Mouse (Mus musculus): Measurements from ENCODE around the gene Lpp. TPM values are rescaled to one million over a fixed set of nuclear protein-coding genes. Genes with fewer than 3 reads are reported as not detected.
A peak's percentile ranks its signal among the peaks of the same experiment; 100 is the strongest.

The Lpp gene
- 10 to 100 TPM; 34.6 to 45.1 TPM for total RNA-seq (2021)
- long read RNA-seq, experiment 1, full-length matches to known transcripts = 7 of 14 reads
- long read RNA-seq, experiment 1, partial matches to known transcripts = 0 of 14 reads
- long read RNA-seq, experiment 1, other reads (novel, unspliced or antisense) = 7 of 14 reads
- long read RNA-seq, experiment 2, full-length matches to known transcripts = 4 of 13 reads
- long read RNA-seq, experiment 2, partial matches to known transcripts = 1 of 13 reads
- long read RNA-seq, experiment 2, other reads (novel, unspliced or antisense) = 8 of 13 reads

DNA sequence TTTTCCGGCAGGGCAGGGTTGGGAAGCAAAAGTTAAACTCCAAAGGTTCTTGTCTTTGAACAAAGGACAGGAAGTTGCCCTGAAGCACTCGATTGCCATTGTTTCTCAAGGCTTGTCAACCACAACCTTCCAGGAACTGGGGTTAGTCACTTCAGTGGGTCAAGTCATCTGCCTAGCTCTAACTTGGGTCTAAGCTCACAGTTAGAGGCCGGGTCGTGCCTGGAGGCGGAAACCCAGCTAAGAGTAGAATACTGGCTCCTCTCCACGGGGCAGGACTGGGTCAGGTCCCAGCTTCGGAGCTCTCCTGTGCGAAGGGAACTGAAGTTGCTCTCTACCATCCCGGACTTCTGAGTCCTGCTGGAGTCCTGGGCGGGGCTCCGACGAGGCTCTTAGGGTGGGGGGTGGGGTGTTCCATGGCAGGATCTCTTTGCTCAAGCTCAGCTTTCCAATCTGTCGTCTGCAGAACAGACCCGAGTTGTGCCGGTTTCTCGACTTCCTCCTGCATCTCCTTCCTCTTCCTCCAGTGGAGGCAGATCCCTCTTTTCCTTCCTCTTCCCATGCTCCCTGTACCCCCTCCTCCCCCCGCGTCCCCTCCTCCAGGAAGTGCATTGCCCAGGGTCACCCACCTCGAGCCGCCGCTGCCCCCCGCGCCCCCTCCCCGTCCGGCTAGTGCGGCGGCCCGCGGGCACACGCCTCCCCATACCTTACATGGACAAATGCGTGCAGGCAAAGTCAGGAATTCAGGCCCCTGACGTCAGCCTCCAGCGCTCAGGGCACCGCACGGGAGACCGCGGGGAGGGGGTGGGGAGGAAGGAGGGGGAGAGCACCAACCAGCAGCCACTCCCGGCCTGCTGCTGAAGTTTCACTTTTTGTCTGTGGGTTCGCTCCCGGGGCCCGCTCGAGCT, at the start of gene Lpp:
Gene Lpp, plus strand, starts transcription at position 857 of the 905 bp plus-strand sequence.
- DNase-seq = peak; percentile 67

- no peak for DNase-seq
Measured at GRCm38 (mm10) chr16:24347582-24348411, 45.5 kb upstream of the Lpp start.

- DNase-seq = no peak
Measured at GRCm38 (mm10) chr16:24350306-24350705, 43.0 kb upstream of the Lpp start.

DNA sequence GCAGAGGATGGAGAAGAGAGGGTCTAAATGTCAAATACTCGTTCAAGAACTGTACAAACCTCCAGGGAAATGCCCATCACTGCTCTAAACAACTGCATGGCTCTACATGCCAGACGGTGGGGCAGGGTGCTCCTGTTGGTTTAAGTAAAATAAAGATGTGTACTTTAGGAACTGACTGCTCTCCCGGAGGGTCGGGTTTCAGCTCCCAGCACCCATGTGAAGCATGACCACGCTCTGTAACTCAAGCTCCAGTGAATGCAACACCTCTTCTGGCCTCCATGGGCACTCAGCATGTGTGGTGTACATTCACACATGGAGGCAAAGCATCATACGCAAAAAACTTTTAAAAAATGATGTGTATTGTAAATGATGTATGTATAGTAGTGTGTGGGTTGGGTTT, 42.6 kb upstream of the Lpp start:
- DNase-seq = no peak

DNA sequence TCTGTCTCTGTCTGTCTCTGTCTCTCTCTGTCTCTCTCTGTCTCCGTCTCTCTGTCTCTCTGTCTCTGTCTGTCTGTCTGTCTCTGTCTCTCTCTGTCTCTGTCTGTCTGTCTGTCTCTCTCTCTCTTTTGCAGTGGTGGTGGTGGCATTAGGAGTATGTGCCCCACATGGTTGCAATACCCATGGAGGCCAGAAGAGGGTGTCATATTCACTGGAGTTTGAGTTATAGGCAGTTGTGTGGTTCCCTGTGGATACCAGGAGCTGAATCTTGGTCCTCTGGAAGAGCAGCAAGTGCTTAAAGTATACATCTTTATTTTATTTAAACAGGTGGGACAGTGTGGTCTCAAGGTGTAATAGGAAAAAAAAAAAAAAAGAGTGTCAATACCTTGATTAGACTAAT, 41.5 kb upstream of the Lpp start:
- no peak for DNase-seq

DNA sequence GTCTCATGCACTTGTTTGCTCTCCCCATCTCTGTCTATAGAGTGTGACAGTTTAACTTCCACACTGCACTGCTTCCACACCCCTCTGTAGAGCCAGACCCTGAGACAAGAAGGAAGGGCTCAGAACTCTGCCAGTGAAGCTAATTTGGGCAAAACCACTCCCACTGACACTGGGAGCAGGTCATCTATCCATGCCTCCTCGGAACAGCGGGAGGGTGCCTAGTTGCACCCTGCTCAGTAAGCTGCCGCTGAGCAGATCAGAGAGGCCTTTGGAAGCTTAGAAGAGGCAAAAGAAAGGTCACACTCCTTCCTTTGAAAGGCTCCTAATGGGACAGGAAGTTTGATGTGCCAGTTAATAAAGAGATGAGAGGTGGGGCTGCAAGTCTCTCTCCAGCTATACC, 39.5 kb upstream of the Lpp start:
- no peak for DNase-seq

GRCm38 (mm10) chr16:24361667-24362066, 31.6 kb upstream of the Lpp start:
- no peak for DNase-seq

DNA sequence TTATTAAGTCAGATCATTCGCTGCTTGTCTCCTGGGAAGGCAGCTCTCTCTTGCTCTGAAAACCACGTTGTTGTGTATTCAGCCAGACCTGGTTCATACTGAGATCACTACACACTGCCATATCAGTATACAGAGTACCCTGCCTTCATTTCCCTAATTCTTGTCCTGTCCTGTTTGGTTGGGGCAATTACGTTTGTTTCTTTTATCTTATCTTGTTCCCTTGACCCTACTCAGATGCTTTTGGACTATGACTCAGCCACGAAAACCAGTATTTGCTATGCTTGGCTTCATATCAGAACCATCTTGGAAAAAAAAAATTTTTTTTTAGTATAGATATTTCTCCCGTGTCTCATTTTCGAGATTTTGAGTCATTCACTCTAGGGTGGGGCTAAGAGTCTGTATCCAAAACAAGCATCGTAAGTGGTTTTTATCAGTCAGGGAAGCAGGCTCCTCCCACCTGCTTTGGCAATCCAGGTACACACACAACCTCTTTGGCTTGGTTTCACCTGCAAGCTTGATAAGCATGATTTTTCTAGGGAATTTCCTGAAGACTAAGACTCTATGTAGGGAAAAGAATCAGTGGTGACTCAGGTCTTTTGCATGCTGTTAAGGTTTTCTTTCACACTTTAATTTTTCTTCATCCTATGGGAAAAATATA, 29.1 kb upstream of the Lpp start:
- no peak for DNase-seq

DNA sequence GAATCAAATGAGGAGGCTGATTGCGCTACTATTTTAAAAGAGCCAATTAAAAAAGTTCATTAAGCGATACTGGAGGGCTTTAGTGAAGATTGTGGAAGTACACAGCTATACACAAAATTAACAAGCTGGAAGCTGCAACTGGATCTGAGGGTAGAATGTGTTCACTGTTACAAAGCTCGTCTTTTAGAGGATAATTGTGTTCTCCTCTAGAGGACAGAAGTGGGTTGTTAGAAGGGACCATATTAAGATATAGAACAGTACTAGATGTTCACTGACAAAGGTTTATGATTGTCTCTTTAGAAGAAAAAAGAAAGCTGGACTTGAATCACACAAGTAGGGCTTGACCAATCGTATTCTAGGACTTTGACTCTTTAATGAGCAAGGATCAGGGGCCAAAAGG, 27.4 kb upstream of the Lpp start:
- no peak for DNase-seq

- DNase-seq = no peak
Measured at GRCm38 (mm10) chr16:24367071-24367470, 26.2 kb upstream of the Lpp start.

DNA sequence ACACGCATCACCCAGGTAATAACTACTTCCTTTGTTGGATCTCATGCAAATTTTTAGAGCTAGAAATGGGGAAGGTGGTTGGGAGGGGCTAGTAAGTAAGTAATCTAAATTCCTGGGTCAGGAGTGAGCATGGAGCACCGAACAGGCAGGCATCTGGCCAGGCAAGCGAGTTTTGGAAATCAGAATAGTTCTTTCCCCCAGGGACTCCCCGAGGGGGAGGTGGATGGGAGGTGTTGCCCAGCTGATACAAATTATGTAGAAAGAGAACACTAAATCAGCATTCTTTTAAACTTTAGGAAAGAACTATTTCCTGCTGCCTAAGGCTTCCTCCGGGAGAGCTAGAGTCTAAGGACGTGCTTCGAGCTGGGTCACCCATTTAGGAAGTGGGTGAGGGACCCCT, 25.8 kb upstream of the Lpp start:
- DNase-seq = no peak

GRCm38 (mm10) chr16:24376478-24376877, 16.8 kb upstream of the Lpp start:
- DNase-seq = no peak

- no peak for DNase-seq
Measured at GRCm38 (mm10) chr16:24390596-24390995, 2.7 kb upstream of the Lpp start.

- no peak for DNase-seq
Measured at GRCm38 (mm10) chr16:24391111-24391510, 2.2 kb upstream of the Lpp start.

DNA sequence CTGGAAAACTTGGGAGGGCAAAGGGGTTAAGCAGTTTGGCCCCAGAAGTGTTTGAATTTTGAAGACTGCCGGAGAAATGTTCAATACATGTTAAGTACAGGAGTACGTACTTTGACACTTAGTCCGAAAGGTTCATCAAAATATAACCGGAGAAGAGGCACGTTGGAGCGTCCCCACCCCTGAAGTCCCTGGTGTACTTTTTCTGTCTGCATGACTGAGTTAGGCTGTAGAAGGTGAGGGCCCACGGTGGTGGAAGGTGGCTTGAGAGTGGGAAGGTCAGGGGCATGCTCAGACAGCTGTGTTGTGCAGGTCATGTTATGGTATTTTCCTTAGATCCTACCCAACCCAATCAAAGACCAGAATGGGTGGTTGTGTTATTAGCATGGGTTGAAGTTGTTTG, 1.4 kb upstream of the Lpp start:
- DNase-seq = no peak

GRCm38 (mm10) chr16:24393556-24394210, 376 bp downstream of the Lpp start:
- DNase-seq = peak; percentile 70

DNA sequence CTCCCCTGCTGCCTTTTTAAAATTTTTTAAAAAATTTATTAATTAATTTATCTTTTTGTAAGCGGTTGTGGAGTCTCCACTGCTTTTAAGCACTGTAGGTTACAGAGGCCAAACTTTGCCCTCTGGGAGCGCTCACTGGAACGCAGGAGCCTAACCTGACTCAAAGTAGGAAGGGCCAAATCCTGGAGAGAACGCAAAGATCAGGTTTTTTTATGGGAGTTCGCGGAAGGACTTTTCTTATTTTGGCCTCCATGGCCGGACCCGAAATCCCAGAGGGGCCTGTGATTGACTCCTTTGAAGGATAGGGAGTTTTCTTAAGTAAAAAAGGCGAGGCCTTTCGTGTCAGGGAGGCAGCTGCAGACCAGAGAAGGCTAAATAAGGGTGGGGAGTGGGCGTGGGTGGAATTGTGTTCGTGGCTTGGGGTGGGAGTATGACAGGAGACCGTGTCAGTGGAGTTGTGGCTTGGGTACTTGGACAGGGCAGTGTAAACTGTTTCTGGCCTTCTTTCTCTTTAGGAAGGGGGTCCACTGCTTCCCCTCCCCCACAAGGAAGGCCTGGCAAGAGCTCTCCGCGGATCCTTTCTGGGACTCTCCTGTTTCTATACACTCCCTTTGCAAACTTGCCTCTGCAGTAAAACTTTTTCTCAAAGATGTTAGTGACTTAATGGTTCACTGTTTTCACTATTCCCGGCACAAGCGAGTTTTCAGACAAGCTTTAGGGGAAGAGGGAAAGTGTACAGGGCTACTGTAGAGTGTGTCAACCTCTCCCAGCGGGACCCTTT, 1.1 kb downstream of the Lpp start:
- peak; percentile 28 for DNase-seq

- no peak for DNase-seq
Measured at GRCm38 (mm10) chr16:24395100-24395499, 1.8 kb downstream of the Lpp start.

DNA sequence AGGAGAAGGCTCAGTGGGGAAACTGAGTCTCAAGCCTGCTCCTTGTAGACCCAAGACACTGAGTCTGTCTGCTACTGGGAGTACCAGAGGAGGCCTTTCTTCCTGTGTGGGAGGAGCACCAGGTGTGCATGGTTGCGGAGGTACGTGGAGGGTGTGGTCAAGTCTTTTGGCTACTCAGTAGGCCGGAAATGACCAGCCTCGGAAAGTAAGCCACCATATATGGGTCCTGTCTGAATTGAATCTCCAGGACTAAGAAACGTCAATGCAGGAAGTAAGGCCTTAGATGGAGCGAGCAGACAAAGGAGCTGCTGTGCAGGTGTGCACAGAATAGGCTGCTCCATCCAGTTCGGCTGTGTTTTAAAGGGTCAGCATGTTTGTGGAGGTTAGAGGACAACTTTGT, 3.2 kb downstream of the Lpp start:
- no peak for DNase-seq

DNA sequence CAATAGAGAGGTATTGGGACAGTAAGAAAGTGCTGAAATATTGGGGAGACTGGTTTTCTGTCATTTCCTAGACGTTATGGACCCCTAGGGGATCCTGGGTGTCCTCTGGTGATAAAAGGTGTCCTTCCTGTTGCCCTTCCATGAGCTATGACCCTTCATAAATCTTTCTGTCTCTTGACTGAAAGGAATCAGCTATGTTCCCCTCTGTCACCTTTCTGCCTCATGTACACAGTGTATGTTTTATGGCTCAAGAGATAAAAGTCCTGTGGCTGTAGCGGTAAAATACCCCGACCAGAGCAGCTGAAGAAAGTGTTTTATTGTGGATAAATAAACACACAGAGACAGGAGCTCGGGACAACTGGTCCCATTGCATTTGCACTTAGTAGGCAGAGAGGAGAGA, 5.2 kb downstream of the Lpp start:
- no peak for DNase-seq

DNA sequence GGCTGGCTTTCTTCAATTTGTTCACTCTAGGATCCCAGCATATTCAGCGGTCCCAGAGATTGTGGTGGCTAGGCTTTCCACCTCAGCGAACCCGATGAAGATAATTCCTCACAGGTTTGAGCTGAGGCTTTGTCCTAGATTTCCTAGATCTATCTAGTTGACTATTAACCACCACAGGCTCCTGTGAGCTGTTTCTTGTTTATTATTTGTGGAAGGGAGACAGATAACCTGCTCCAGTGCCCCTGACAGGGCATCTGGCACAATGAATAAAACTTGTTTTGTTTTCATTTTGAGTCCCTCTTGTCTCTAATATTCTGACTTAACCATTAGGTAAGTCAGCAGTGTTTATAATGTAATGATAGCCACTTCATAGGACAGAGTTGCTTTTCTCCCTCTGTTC, 5.6 kb downstream of the Lpp start:
- DNase-seq = no peak

Data from gastrocnemius, postnatal 10 days (tissue).